Mouse (Mus musculus): Measurements from ENCODE around the gene Hip1r.

DNA sequence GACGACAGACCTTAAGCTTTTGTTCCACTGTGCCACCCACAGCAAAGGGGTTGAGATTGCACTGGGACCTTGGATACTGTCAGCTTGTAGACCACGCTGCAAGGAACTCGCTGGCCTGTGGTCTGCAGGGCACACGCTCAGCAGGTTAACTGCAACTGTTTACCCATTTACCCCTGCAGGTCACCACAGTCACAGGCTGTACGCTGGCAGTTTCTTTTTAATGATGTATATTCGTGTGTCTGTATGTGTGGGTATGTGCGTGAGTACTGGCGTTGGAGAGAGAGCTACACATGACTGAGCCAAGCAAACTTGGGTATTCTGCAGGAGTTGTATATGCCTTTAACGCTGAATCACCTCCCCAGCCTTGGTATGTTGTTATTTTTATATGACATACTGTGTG lies 45.2 kb downstream of the Hip1r start:
- TF ChIP-seq CTCF (IDR thresholded peaks at IDR 0.05; ENCODE audit: low read depth, low read length) = no peak
- no peak for TF ChIP-seq POLR2AphosphoS5 (IDR thresholded peaks at IDR 0.05; ENCODE audit: insufficient replicate concordance, low read depth, low read length)
- no peak for TF ChIP-seq GATA1 (IDR thresholded peaks at IDR 0.05; ENCODE audit: borderline replicate concordance, low read length)
- no peak for TF ChIP-seq TAL1 (conservative IDR thresholded peaks at IDR 0.05; ENCODE audit: low read depth, low read length)
- TF ChIP-seq GATA2 (IDR thresholded peaks at IDR 0.05; ENCODE audit: borderline replicate concordance, low read depth, low read length) = no peak
